Mouse (Mus musculus) hindbrain, embryonic 10.5 days (tissue): ENCODE measurements at regions not wholly inside any gene's neighbourhood (a gene's known extent, or its start where the extent isn't known, plus 50 kb on each side); places are given as distances from the start of the nearest gene placed in this dataset.

Experiments used
- DNase-seq: peaks from one replicate; pipeline ENCODE4 v3.0.0-alpha.2; 2017; ENCODE audit warnings: low spot score
- H3K27ac ChIP-seq: fragments of 300-500 bp; sonication (generic); 2 replicates; pipeline ENCODE4 v1.5.1; 2016; ENCODE audit warnings: mild to moderate bottlenecking, moderate library complexity
- H3K27me3 ChIP-seq: fragments of 300-500 bp; sonication (generic); 2 replicates; pipeline ENCODE4 v1.6.1; 2016; ENCODE audit warnings: mild to moderate bottlenecking; ENCODE audit not compliant: poor library complexity, insufficient read depth, severe bottlenecking
- H3K36me3 ChIP-seq: fragments of 300-500 bp; sonication (generic); 2 replicates; pipeline ENCODE4 v1.6.1; 2016; ENCODE audit warnings: mild to moderate bottlenecking, moderate library complexity
- H3K4me1 ChIP-seq: fragments of 300-500 bp; sonication (generic); replicated peaks from 2 replicates; pipeline ENCODE4 v1.6.1; 2016; ENCODE audit warnings: mild to moderate bottlenecking
- H3K4me3 ChIP-seq: fragments of 300-500 bp; sonication (generic); 2 replicates; pipeline ENCODE4 v1.5.1; 2016; ENCODE audit warnings: mild to moderate bottlenecking, moderate library complexity
- H3K9me3 ChIP-seq: fragments of 300-500 bp; sonication (generic); 2 replicates; pipeline ENCODE4 v1.6.1; 2016; ENCODE audit warnings: mild to moderate bottlenecking, moderate library complexity
- WGBS: fragments of 180-500 bp; shearing (Covaris S2); methylation state at CpG from one replicate; pipeline ENCODE4 v1.1.7; 2016; 5-methylcytosine and 5-hydroxymethylcytosine counted together

GRCm38 (mm10) chr7:113010150-113010549 lies 56.4 kb downstream of the Rassf10 start:
- 92% methylated on average over 1 of the region's 1 CpGs for WGBS

GRCm38 (mm10) chr7:113017092-113017755 lies 63.5 kb downstream of the Rassf10 start:
- Histone ChIP-seq H3K27ac (0 out of 2 replicates have a peak overlapping the region, but pooled peaks have one; percentile 35), H3K4me3 (no peak overlapping the region)
- 50% methylated on average over 8 of the region's 8 CpGs for WGBS

More at GRCm38 (mm10) chr7:113010150-113010549, 56.4 kb downstream of the Rassf10 start:
- H3K9me3 ChIP-seq: no peaks in the 10 kb centered on the region
- no peak overlapping the region for H3K4me3 ChIP-seq
- no peak for DNase-seq
- no peaks in the 10 kb centered on the region for H3K4me1 ChIP-seq
- H3K27ac ChIP-seq: no peak overlapping the region
- H3K36me3 ChIP-seq: no peaks in the 10 kb centered on the region
- no peaks in the 10 kb centered on the region for H3K27me3 ChIP-seq

DNA sequence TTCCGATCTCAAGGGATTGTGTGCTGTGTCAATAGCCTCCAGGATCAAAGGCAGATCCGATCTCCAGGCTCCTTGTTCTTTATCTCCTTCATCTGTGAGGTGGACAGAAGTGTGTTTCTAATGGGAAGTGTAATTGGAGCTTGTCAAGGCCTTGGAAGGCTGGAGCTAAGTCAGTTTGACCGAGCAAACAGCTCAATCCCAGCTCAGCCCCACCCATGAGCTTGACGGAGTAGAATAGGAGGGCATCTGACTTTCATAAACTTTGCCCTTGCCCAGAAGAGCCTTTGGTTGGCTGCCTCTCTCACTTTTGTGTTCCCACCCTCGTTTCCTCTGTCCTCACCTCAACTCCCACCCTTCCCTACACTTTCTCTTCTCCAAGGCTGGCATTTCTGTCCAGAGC lies 67.7 kb downstream of the Rassf10 start:
- WGBS: 51% methylated on average over 5 of the region's 5 CpGs
- Histone ChIP-seq H3K27me3 (no peaks in the 10 kb centered on the region), H3K4me1 (peaks cover 12% of the 10 kb centered on the region; the same call in 1 of the 2 replicates), H3K27ac (no peak overlapping the region), H3K36me3 (no peaks in the 10 kb centered on the region), H3K9me3 (no peaks in the 10 kb centered on the region), H3K4me3 (no peak overlapping the region)
- no peak for DNase-seq

More at GRCm38 (mm10) chr7:113017092-113017755, 63.5 kb downstream of the Rassf10 start:
- H3K4me1 ChIP-seq: peaks cover 12% of the 10 kb centered on the region; the same call in 1 of the 2 replicates
- no peak for DNase-seq
- H3K27me3 ChIP-seq: no peaks in the 10 kb centered on the region
- no peaks in the 10 kb centered on the region for H3K36me3 ChIP-seq
- H3K9me3 ChIP-seq: no peaks in the 10 kb centered on the region

- H3K36me3 ChIP-seq: no peaks in the 10 kb centered on the region
- no peaks in the 10 kb centered on the region for H3K9me3 ChIP-seq
- H3K27me3 ChIP-seq: no peaks in the 10 kb centered on the region
- no peak overlapping the region for H3K27ac ChIP-seq
- DNase-seq: no peak
- WGBS: 30% methylated on average over 2 of the region's 2 CpGs
- no peak overlapping the region for H3K4me3 ChIP-seq
- 0 out of 2 replicates have a peak, but pooled peaks cover 7% of the 10 kb centered on the region for H3K4me1 ChIP-seq
Observed at GRCm38 (mm10) chr7:113022516-113022915, 68.8 kb downstream of the Rassf10 start.

GRCm38 (mm10) chr7:113025758-113026157 lies 72.0 kb downstream of the Rassf10 start:
- Histone ChIP-seq H3K36me3 (no peaks in the 10 kb centered on the region), H3K27ac (no peak overlapping the region), H3K4me3 (no peak overlapping the region), H3K9me3 (no peaks in the 10 kb centered on the region), H3K4me1 (peaks cover 11% of the 10 kb centered on the region; the same call in 1 of the 2 replicates), H3K27me3 (no peaks in the 10 kb centered on the region)
- 89% methylated on average over 1 of the region's 1 CpGs for WGBS
- no peak for DNase-seq

- no peaks in the 10 kb centered on the region for H3K27me3 ChIP-seq
- 85% methylated on average over 10 of the region's 10 CpGs for WGBS
- no peaks in the 10 kb centered on the region for H3K9me3 ChIP-seq
- DNase-seq: no peak
- H3K4me3 ChIP-seq: no peak overlapping the region
- no peaks in the 10 kb centered on the region for H3K36me3 ChIP-seq
- H3K4me1 ChIP-seq: peaks cover 10% of the 10 kb centered on the region; the same call in 1 of the 2 replicates
- H3K27ac ChIP-seq: no peak overlapping the region
Observed at GRCm38 (mm10) chr7:113026290-113027075, 72.7 kb downstream of the Rassf10 start.

DNA sequence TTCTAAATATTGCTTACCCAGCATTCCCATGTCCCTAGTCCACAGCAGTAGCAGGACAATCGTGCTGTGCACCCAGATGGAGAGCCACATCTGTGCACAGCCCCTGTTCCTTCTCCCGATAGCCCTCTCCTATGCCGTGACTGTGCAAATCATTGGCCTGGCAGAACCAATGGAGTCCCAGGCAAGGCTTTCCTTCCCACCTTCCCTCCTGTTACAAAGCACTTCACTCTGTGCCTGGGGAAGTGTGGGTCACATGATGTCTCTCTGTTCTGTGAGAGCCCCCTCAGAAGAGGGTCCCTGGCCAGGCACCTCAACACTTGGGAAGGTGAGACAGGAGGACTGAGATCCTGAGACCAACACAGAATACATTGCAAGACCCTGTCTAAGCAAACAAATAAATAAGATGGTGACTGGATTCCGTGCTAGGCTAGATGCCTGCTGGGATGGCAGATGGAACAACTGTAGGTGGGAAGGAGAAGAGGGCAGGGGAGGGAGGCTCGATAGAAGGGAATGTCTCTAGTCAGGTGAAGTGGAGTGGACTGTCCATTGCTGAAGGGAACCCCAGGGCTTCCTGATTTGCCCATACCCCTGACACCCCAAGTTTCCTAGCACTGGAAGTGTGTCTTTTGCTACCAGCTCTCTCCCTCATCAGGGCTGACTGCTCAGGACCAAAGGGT lies 73.5 kb downstream of the Rassf10 start:
- no peaks in the 10 kb centered on the region for H3K27me3 ChIP-seq
- H3K9me3 ChIP-seq: no peaks in the 10 kb centered on the region
- H3K4me1 ChIP-seq: peaks cover 7% of the 10 kb centered on the region; the same call in 1 of the 2 replicates
- H3K4me3 ChIP-seq: no peak overlapping the region
- no peaks in the 10 kb centered on the region for H3K36me3 ChIP-seq
- 79% methylated on average over 5 of the region's 5 CpGs for WGBS
- H3K27ac ChIP-seq: no peak overlapping the region
- DNase-seq: no peak

DNA sequence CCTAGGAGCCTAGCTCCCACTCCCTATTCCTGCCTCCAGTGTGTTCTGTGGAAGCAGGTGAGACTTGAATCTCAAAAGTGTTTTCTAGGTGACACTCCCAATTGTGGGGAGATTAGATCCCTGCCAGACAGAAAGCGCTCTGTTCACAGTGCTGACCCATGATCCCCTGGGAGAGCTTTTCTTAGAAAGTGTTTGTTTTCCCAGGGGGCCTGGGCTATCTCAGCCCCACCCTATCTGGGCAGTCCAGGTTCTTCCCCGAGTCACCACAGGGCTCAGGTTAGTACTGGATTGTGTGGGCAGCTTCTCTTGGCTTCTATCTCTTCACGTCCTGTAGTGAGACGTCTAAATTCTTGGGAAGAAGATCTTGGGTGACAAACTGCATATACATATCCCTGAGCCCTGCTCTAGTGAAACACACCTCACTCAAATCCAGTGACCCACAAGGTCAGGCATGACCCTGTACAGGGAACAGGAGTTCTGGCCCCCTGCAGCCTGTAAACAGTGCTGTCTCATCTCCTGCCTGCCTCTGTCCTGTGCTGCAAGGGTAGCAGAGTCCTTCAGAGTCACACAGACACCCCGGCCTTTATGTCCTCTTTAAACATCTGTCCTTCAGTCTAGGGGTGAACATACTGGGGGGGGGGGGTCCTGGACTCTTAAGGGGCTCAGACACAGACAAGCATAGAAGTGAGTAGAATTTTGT lies 76.4 kb downstream of the Rassf10 start:
- Histone ChIP-seq H3K27ac (peak overlapping the region; percentile 9; the same call in 1 of the 2 replicates), H3K27me3 (no peaks in the 10 kb centered on the region), H3K36me3 (no peaks in the 10 kb centered on the region), H3K4me1 (peaks cover 7% of the 10 kb centered on the region; the same call in 1 of the 2 replicates), H3K9me3 (no peaks in the 10 kb centered on the region), H3K4me3 (no peak overlapping the region)
- WGBS: 59% methylated on average over 5 of the region's 5 CpGs
- no peak for DNase-seq

- DNase-seq: no peak
- WGBS: 86% methylated on average over 4 of the region's 4 CpGs
- Histone ChIP-seq H3K4me1 (peaks cover 7% of the 10 kb centered on the region), H3K4me3 (no peak overlapping the region), H3K27ac (no peak overlapping the region), H3K9me3 (no peaks in the 10 kb centered on the region), H3K27me3 (no peaks in the 10 kb centered on the region), H3K36me3 (no peaks in the 10 kb centered on the region)
Observed at GRCm38 (mm10) chr7:113035751-113036150, 82.0 kb downstream of the Rassf10 start.

- no peak overlapping the region for H3K27ac ChIP-seq
- H3K4me3 ChIP-seq: no peak overlapping the region
- H3K9me3 ChIP-seq: no peaks in the 10 kb centered on the region
- H3K36me3 ChIP-seq: no peaks in the 10 kb centered on the region
- DNase-seq: no peak
- WGBS: 86% methylated on average over 12 of the region's 12 CpGs
- H3K4me1 ChIP-seq: peaks cover 12% of the 10 kb centered on the region
- no peaks in the 10 kb centered on the region for H3K27me3 ChIP-seq
Observed at GRCm38 (mm10) chr7:113037825-113038613, 84.3 kb downstream of the Rassf10 start.

GRCm38 (mm10) chr7:113038906-113039671 lies 85.3 kb downstream of the Rassf10 start:
- no peaks in the 10 kb centered on the region for H3K36me3 ChIP-seq
- no peak overlapping the region for H3K4me3 ChIP-seq
- H3K9me3 ChIP-seq: no peaks in the 10 kb centered on the region
- 66% methylated on average over 3 of the region's 3 CpGs for WGBS
- H3K4me1 ChIP-seq: peaks cover 12% of the 10 kb centered on the region
- H3K27ac ChIP-seq: peak overlapping the region; percentile 12; the same call in 1 of the 2 replicates
- no peak for DNase-seq
- H3K27me3 ChIP-seq: no peaks in the 10 kb centered on the region
